Mouse (Mus musculus): ENCODE data around the gene Ugt2b36. TPM values are rescaled to one million over a fixed set of nuclear protein-coding genes. Genes with fewer than 3 reads are reported as not detected.
"Not testable (repeated sequence)": the region's sequence is repeated elsewhere in the genome, so short reads cannot be mapped to it uniquely, and the experiment has no call there.

The Ugt2b36 gene
- polyA plus RNA-seq (2014; fragmentation: Nextera tagmentation; extraction: Ambion mirVana) = not detected in 2 replicates

DNA sequence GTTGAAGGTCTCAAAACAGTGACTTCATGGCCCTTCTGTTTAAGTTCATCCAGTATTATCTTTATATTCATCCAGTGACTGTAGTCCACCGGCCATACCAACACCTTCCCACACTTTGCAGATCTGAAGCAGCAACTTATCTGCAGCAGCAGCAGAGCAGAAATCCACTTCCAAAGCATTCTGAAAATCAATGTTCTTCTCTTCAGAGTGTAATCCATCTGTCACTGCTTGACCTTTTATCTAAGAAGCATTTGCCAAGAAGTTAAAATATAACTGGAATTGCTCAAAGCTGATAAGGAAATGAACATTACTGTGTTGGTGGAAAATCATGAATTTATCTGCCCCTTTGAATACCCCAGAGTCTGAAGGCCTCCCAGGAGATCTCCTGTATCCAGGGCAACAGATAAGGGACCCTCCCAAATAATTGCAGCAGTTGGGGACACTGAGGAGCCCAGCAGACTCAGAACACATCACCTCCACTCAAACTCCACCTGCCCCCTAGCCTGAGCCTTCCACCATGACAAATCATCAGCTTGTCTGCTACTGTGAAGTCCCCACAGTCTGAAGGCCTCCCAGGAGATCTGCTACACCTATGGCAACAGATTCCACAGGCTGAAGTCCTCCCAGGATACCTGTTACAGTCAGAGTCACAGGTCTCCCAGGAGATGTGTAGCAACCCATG lies at the start of gene Ugt2b36:
TSS of gene Ugt2b36 (minus strand) at position 210 of the 682 bp plus-strand sequence.
- 95% methylated on average over 1 of the region's 1 CpGs for WGBS
- Histone ChIP-seq H3K9me3 (ENCODE audit: control insufficient read depth, low read length) (no peaks in the 10 kb centered on the region), H3K4me1 (ENCODE audit: control insufficient read depth, insufficient read depth, low read length) (no peaks in the 10 kb centered on the region), H3K9ac (replicated peaks; ENCODE audit: low read depth, low read length) (no peak within 1 kb of the TSS), H3K27ac (ENCODE audit: low read depth, low read length) (no peak within 1 kb of the TSS), H3K4me3 (ENCODE audit: low read depth, low read length) (no peak within 1 kb of the TSS), H3K36me3 (ENCODE audit: control insufficient read depth, insufficient read depth, low read length) (no peaks in the 10 kb centered on the region), H3K4me2 (ENCODE audit: low read depth, low read length) (no peak within 1 kb of the TSS), H3K27me3 (ENCODE audit: control insufficient read depth, insufficient read depth, low read length) (no peaks in the 10 kb centered on the region)
- no peak for ATAC-seq (ENCODE audit: low read depth)

DNA sequence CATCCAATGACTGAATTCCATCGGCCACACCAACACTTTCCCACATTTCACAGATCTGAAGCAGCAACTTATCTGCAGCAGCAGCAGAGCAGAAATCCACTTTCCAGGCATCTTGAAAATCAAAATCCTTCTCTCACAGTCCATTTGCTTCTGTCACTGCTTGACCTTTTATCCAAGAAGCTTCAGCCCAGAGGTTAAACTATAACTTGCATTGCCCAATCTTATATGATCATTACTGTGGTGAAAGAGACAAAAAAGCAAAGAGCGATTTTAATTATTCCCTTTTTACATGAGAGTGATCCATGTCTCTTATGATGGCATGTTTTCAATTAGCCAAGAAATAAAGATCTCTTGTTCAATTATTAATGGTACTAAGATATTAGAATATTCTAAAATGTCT lies 47.8 kb upstream of the Ugt2b36 start, which contains the start of gene Ugt2b5:
TSS of gene Ugt2b5 (minus strand) at position 123 of the 400 bp plus-strand sequence.
- not testable (repeated sequence) for H3K9ac ChIP-seq (replicated peaks; ENCODE audit: low read depth, low read length); ATAC-seq (ENCODE audit: low read depth); H3K27me3 ChIP-seq (ENCODE audit: control insufficient read depth, insufficient read depth, low read length); H3K9me3 ChIP-seq (ENCODE audit: control insufficient read depth, low read length); H3K4me3 ChIP-seq (ENCODE audit: low read depth, low read length); H3K36me3 ChIP-seq (ENCODE audit: control insufficient read depth, insufficient read depth, low read length); H3K27ac ChIP-seq (ENCODE audit: low read depth, low read length); H3K4me1 ChIP-seq (ENCODE audit: control insufficient read depth, insufficient read depth, low read length); H3K4me2 ChIP-seq (ENCODE audit: low read depth, low read length)
- 95% methylated on average over 1 of the region's 2 CpGs for WGBS

DNA sequence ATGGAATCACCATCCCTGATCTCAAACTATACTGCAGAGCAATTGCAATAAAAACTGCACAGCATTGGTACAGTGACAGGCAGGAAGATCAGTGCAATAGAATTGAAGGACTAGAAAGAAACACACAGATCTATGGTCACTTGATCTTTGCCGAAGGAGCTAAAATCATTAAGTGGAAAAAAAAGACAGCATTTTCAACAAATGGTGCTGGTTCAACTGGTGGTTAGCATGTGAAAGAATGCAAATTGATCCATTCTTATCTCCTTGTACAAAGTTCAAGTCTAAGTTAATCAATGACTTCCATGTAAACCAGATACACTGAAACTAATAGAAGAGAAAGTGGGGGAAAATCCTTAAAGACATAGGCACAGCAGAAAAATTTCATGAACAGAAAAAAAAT lies 11.3 kb upstream of the Ugt2b36 start:
- H3K9me3 ChIP-seq (ENCODE audit: control insufficient read depth, low read length); ATAC-seq (ENCODE audit: low read depth); H3K4me3 ChIP-seq (ENCODE audit: low read depth, low read length); H3K36me3 ChIP-seq (ENCODE audit: control insufficient read depth, insufficient read depth, low read length); H3K4me2 ChIP-seq (ENCODE audit: low read depth, low read length); H3K27me3 ChIP-seq (ENCODE audit: control insufficient read depth, insufficient read depth, low read length); H3K27ac ChIP-seq (ENCODE audit: low read depth, low read length); H3K9ac ChIP-seq (replicated peaks; ENCODE audit: low read depth, low read length); H3K4me1 ChIP-seq (ENCODE audit: control insufficient read depth, insufficient read depth, low read length): not testable (repeated sequence)
- 84% methylated on average over 1 of the region's 1 CpGs for WGBS

DNA sequence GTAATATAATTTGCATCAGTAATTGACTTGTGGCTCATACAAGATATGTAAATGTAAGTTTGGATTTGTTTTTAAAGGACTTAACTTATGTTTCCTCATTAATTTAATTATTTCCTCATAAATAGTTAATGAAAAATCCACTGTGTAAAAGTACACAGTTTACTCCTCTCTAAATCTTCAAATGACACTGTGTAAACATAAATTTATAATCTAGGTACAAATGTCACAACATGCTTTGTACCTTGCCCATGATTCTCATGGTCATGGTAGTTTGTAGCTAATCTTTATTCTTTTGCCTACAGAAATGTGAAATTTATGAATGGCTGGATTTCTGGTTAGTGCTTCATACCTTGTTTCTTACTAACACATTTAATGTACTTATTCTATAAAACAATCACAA lies 1.2 kb downstream of the Ugt2b36 start:
- ATAC-seq (ENCODE audit: low read depth) = no peak
- Histone ChIP-seq H3K27ac (ENCODE audit: low read depth, low read length) (no peak overlapping the region), H3K9me3 (ENCODE audit: control insufficient read depth, low read length) (no peaks in the 10 kb centered on the region), H3K36me3 (ENCODE audit: control insufficient read depth, insufficient read depth, low read length) (no peaks in the 10 kb centered on the region), H3K4me1 (ENCODE audit: control insufficient read depth, insufficient read depth, low read length) (no peaks in the 10 kb centered on the region), H3K27me3 (ENCODE audit: control insufficient read depth, insufficient read depth, low read length) (no peaks in the 10 kb centered on the region), H3K4me3 (ENCODE audit: low read depth, low read length) (no peak overlapping the region), H3K9ac (replicated peaks; ENCODE audit: low read depth, low read length) (no peak overlapping the region), H3K4me2 (ENCODE audit: low read depth, low read length) (no peak overlapping the region)

DNA sequence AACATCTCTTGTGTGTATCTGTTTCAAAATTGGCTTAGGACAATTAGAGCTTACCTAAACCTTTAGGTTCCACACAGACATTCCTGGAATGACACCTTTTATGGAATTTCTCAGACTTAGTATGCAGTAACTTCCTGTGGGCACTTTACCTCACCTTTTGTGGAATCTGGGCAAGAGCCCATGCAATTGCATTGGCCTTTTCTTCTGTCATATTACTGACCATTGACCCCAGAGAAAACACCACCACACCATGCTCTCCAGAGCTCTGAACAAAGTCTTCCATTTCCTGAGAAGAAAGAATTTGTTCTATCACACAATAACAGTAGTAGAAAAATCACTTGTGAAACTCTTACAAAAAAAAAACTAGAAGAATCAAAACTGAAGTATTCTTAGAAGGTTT lies 3.1 kb downstream of the Ugt2b36 start:
- ATAC-seq (ENCODE audit: low read depth) = no peak

DNA sequence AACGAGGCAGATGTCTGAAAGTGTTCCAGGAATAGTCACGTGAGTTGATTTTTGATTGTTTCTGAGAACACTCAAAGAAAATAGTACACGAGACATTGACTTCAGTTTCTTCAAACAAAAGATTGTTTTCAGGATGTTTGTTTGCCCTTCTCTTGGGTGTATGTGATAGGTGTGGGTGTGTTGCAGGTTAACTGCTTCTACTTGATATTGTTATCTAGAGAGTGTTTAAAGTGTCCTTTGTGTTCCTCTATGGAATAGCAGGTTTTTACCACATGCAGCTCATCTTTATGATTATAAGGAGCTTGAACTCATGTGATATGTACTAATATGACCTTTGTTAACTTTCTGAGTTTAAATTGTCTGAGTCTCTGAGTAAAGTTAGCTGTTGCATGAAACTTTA lies 6.1 kb downstream of the Ugt2b36 start:
- Histone ChIP-seq H3K4me2 (ENCODE audit: low read depth, low read length) (no peak overlapping the region), H3K27me3 (ENCODE audit: control insufficient read depth, insufficient read depth, low read length) (no peaks in the 10 kb centered on the region), H3K4me3 (ENCODE audit: low read depth, low read length) (no peak overlapping the region), H3K4me1 (ENCODE audit: control insufficient read depth, insufficient read depth, low read length) (no peaks in the 10 kb centered on the region), H3K36me3 (ENCODE audit: control insufficient read depth, insufficient read depth, low read length) (no peaks in the 10 kb centered on the region), H3K9me3 (ENCODE audit: control insufficient read depth, low read length) (no peaks in the 10 kb centered on the region), H3K9ac (replicated peaks; ENCODE audit: low read depth, low read length) (no peak overlapping the region), H3K27ac (ENCODE audit: low read depth, low read length) (no peak overlapping the region)
- ATAC-seq (ENCODE audit: low read depth) = no peak
- WGBS = 88% methylated on average over 3 of the region's 3 CpGs

More for the DNA sequence above, 3.1 kb downstream of the Ugt2b36 start:
- Histone ChIP-seq H3K4me1 (ENCODE audit: control insufficient read depth, insufficient read depth, low read length) (no peaks in the 10 kb centered on the region), H3K36me3 (ENCODE audit: control insufficient read depth, insufficient read depth, low read length) (no peaks in the 10 kb centered on the region), H3K9me3 (ENCODE audit: control insufficient read depth, low read length) (no peaks in the 10 kb centered on the region), H3K27ac (ENCODE audit: low read depth, low read length) (no peak overlapping the region), H3K4me3 (ENCODE audit: low read depth, low read length) (no peak overlapping the region), H3K9ac (replicated peaks; ENCODE audit: low read depth, low read length) (no peak overlapping the region), H3K27me3 (ENCODE audit: control insufficient read depth, insufficient read depth, low read length) (no peaks in the 10 kb centered on the region), H3K4me2 (ENCODE audit: low read depth, low read length) (no peak overlapping the region)

DNA sequence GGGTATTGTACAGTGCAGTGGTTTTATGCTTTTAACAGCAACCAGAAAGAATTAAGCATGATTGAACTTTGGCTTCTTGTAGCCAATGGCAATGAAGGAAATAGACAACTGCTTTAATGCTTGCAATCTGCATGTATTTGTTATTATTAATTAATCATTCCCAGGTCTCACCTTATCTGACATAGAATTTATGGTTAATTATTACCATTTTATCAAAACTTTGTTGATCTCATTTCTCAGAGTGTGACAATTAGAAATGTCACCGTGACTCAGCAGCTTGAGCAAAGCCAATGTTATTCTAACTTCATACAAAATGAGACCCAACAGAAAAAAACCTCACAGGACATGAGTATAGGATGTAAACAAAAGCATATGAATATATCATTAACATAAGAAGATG lies 61.7 kb downstream of the Ugt2b36 start:
- no peaks in the 10 kb centered on the region for H3K4me1 ChIP-seq (ENCODE audit: control insufficient read depth, insufficient read depth, low read length)
- no peaks in the 10 kb centered on the region for H3K27me3 ChIP-seq (ENCODE audit: control insufficient read depth, insufficient read depth, low read length)
- H3K4me3 ChIP-seq (ENCODE audit: low read depth, low read length) = no peak overlapping the region
- H3K9me3 ChIP-seq (ENCODE audit: control insufficient read depth, low read length) = no peaks in the 10 kb centered on the region
- ATAC-seq (ENCODE audit: low read depth) = no peak
- no peak overlapping the region for H3K27ac ChIP-seq (ENCODE audit: low read depth, low read length)
- no peak overlapping the region for H3K4me2 ChIP-seq (ENCODE audit: low read depth, low read length)
- WGBS = 87% methylated on average over 1 of the region's 1 CpGs
- no peak overlapping the region for H3K9ac ChIP-seq (replicated peaks; ENCODE audit: low read depth, low read length)
- no peaks in the 10 kb centered on the region for H3K36me3 ChIP-seq (ENCODE audit: control insufficient read depth, insufficient read depth, low read length)

DNA sequence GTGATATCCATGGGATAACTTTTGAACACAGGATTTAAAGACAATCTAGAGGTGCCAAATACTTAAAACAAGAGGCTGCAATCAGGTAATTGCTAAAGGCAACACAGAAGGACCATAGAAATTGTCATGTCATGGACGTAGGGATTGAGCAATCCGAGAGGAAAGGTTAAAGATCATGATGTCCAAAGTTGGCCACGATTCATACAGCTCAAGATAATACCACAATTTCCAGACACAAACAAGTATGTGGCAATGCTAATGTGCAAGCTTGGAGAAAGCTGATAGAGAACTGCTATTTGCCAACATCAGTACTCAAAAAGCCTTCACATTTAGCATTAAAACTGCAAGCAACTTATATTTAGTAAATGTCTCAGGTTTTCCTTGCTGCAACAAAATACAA lies 65.0 kb downstream of the Ugt2b36 start:
- WGBS = 86% methylated on average over 3 of the region's 3 CpGs
- H3K27ac ChIP-seq (ENCODE audit: low read depth, low read length) = no peak overlapping the region
- no peak overlapping the region for H3K4me2 ChIP-seq (ENCODE audit: low read depth, low read length)
- H3K9me3 ChIP-seq (ENCODE audit: control insufficient read depth, low read length) = no peaks in the 10 kb centered on the region
- H3K9ac ChIP-seq (replicated peaks; ENCODE audit: low read depth, low read length) = no peak overlapping the region
- no peaks in the 10 kb centered on the region for H3K4me1 ChIP-seq (ENCODE audit: control insufficient read depth, insufficient read depth, low read length)
- no peak overlapping the region for H3K4me3 ChIP-seq (ENCODE audit: low read depth, low read length)
- no peaks in the 10 kb centered on the region for H3K27me3 ChIP-seq (ENCODE audit: control insufficient read depth, insufficient read depth, low read length)
- no peaks in the 10 kb centered on the region for H3K36me3 ChIP-seq (ENCODE audit: control insufficient read depth, insufficient read depth, low read length)
- ATAC-seq (ENCODE audit: low read depth) = no peak

Measured in neural tube, embryonic 14.5 days (tissue).